Mouse (Mus musculus) left cerebral cortex, adult 2 months (tissue): ENCODE data around the gene Krtap5-3. TPM values are rescaled to one million over a fixed set of nuclear protein-coding genes. Genes with fewer than 3 reads are reported as not detected.
"Not testable (repeated sequence)": the region's sequence is repeated elsewhere in the genome, so short reads cannot be mapped to it uniquely, and the experiment has no call there.

ENCODE experiments used
- DNase-seq, 2 experiments: peaks; one replicate each; pipeline ENCODE4 v3.0.0; 2021 to 2022; ENCODE audit warnings: low spot score in 2 of 2, mixed read lengths in 1 of 2; ENCODE audit errors: extremely low spot score in 1 of 2
- H3K27ac ChIP-seq: fragments of 200-600 bp; 2 replicates; pipeline ENCODE4 v1.8.1; 2022
- H3K4me3 ChIP-seq: fragments of 200-600 bp; 2 replicates; pipeline ENCODE4 v1.8.1; 2022
- CTCF ChIP-seq: fragments of 200-600 bp; IDR thresholded peaks from 2 replicates; pipeline ENCODE4 v1.8.1; 2022; ENCODE audit warnings: antibody characterized with exemption, mild to moderate bottlenecking, moderate library complexity
- intact Hi-C: fragments of 180-260 bp; cut with DNase I; formaldehyde crosslinking; loops from one replicate; pipeline ENCODE4 v1.15.1; 2025
- long read RNA-seq, 2 experiments: library from polyadenylated mRNA; stranded (forward); transcript quantifications; one replicate each; pipeline ENCODE4 v2.0.0; 2021; ENCODE audit warnings: borderline mapping rate in 2 of 2
- total RNA-seq, 2 experiments: library from RNA; stranded (reverse); gene quantifications; 2 replicates each; pipeline ENCODE4 v1.2.3; 2021

Gene Krtap5-3
- total RNA-seq, result not detected
- long read RNA-seq, experiment 1, result 0 reads
- long read RNA-seq, experiment 2, result 0 reads

DNA sequence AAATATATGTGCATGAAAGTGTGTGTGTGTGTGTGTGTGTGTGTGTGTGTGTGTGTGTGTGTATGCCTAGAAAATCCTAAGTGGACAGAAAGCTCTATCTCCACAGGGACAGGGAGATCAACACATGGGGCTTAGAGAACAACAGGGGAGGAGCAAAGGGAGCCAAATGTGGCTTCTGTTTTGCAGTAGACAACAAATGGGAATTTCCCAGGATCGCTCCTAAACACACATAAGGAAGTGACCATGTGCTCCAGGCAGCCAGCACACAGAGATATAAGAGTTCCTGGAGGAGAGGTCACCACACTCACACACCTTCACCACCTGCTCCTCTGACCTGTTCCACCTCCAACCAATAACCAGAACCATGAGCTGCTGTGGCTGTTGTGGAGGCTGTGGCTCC is at the start of gene Krtap5-3:
Gene Krtap5-3 (plus strand): TSS at position 301 of the 400 bp plus-strand sequence.
- no peak within 1 kb of the TSS for H3K27ac ChIP-seq
- DNase-seq, result no peak
- H3K4me3 ChIP-seq, result no peak within 1 kb of the TSS
- intact Hi-C loops, result no loop called here
- TF ChIP-seq CTCF, result no peak

DNA sequence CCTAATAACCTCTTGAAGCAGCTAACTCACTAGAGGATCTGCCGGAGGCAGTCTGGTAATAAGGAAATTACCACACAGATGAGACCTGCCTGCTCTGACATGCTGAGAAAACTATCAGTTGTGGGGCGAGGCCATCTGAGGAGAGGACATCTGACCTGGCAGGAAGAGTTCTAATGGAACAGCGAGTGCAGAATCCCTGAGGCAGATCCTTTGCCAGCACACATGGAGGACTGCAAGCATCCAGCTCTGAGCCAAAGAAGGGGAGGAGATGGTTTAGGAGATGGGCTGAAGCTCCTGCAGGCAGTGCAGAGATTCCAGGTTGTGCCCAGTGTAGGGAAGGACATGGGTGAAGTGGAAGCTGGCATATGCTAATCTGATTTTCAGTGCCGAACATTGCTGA is 49.0 kb upstream of the Krtap5-3 start:
- intact Hi-C loops, result no loop called here
- no peak for DNase-seq
- TF ChIP-seq CTCF, result no peak
- no peak overlapping the region for H3K4me3 ChIP-seq
- H3K27ac ChIP-seq, result no peak overlapping the region

DNA sequence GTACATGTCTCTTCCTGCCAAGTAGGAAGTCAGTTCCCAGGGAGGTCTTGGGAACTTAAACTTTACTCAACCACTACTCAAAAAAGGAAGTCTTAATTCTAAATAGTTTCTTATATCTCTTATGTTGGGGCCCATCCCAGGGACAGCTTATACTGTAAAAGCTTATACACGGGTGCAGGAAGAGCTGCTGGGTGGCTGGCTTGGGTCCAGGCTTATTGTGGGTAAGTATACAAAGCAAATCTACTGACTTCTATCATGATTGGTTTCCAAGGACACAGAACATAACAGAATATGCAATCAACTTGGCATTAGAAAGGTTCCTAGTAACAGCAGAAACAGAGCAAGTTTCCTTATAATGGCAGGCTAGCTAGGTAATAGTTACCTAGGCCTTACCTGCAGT is 45.9 kb upstream of the Krtap5-3 start:
- intact Hi-C loops, result no loop called here
- DNase-seq, result no peak
- H3K27ac ChIP-seq, result no peak overlapping the region
- TF ChIP-seq CTCF, result no peak
- H3K4me3 ChIP-seq, result no peak overlapping the region

DNA sequence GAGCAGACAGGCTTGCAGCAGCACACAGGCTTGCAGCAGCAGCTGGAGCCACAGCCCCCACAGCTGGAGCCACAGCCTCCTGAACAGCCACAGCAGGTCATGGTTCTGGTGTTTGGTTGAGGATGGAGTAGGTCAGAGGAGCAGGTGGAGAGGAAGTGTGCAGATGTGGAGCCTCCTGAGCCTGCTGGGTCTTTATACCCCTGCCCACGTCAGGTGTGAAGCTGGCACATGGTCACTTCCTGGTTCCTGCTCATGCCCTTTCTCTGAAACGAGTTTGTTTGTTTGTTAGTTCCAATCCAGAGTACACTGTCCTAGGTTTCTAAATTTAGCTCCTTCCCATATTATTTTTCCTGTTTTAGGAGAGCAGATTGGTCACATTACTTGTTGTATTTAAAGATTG is 44.2 kb upstream of the Krtap5-3 start, which contains the start of gene Gm29735:
Gene Gm29735 (minus strand): TSS at position 101 of the 400 bp plus-strand sequence.
- H3K4me3 ChIP-seq, intact Hi-C loops, DNase-seq, H3K27ac ChIP-seq: not testable (repeated sequence)

DNA sequence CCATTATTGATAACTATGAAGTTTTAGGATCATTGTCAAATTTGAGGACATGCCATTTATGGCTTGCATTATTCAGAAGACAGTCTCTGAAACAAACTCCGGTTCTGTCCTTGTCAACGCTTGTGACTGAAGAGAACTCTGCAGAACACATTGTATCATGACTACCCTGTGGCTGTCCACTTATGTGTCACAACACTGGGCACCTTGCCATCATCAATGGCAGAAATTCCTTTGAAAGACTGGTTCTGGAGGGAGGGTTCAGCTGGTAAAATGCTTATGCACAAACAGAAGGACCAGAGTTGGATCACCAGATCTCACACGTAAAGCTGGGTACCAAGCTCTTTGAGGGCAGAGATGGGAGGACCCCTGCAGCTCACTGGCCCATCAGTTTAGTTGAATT is 41.8 kb upstream of the Krtap5-3 start:
- DNase-seq, result no peak
- no peak for TF ChIP-seq CTCF

DNA sequence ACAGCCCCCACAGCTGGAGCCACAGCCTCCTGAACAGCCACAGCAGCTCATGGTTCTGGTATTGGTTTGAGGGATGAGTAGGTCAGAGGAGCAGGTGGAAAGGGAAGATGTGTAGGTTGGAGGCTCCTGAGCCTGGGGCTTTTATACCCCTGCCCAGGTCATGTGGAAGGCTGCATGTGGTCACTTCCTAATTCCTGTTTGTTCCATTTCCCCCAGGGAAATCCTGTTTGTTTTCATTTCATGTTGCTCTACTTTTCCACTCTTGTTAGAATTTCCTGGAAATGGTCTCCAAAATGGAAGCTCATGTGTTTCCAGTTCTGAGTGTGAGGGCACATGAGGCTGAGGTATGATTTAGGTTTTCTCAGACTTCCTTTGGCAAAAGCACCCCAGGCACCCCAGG is 35.5 kb upstream of the Krtap5-3 start, which contains the start of gene Gm4553:
Gene Gm4553 (minus strand): TSS at position 101 of the 400 bp plus-strand sequence.
- H3K27ac ChIP-seq, DNase-seq, intact Hi-C loops, H3K4me3 ChIP-seq: not testable (repeated sequence)

More for the DNA sequence above, 41.8 kb upstream of the Krtap5-3 start:
- intact Hi-C loops, result no loop called here
- no peak overlapping the region for H3K4me3 ChIP-seq
- H3K27ac ChIP-seq, result no peak overlapping the region

DNA sequence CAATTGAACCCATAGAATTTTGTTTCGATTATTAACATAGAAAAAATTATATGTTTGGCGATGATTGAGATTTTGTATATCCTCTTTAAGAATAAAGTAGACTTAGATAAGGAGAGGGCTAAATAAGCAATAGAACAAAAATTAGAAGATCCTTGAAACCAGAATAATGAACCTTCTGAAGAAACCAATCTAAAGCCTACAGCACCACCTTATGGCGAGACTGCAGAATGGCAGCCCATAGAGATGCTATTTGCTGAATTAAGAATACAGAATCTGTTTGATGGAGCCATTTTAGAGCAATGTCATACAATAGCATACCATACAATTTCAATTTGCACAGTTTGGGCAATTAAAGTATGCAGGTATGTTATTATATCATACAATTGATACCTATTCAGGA is 31.3 kb upstream of the Krtap5-3 start:
- intact Hi-C loops, result loop anchor here (5.0 kb wide), 1 partner anchor 153 kb away; no protein-coding TSS in a partner anchor
- no peak overlapping the region for H3K4me3 ChIP-seq
- TF ChIP-seq CTCF, result peak; percentile 62
- no peak for DNase-seq
- no peak overlapping the region for H3K27ac ChIP-seq

DNA sequence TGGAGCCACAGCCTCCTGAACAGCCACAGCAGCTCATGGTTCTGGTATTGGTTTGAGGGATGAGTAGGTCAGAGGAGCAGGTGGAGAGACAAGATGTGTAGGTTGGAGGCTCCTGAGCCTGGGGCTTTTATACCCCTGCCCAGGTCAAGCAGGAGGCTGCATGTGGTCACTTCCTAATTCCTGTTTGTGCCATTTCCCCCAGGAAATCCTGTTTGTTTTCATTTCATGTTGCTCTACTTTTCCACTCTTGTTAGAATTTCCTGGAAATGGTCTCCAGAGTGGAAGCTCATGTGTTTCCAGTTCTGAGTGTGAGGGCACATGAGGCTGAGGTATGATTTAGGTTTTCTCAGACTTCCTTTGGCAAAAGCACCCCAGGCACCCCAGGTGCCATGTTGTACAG is 25.3 kb upstream of the Krtap5-3 start, which contains the start of gene Krtap5-2:
Gene Krtap5-2 (minus strand): TSS at position 101 of the 400 bp plus-strand sequence.
- intact Hi-C loops, H3K4me3 ChIP-seq: not testable (repeated sequence)

DNA sequence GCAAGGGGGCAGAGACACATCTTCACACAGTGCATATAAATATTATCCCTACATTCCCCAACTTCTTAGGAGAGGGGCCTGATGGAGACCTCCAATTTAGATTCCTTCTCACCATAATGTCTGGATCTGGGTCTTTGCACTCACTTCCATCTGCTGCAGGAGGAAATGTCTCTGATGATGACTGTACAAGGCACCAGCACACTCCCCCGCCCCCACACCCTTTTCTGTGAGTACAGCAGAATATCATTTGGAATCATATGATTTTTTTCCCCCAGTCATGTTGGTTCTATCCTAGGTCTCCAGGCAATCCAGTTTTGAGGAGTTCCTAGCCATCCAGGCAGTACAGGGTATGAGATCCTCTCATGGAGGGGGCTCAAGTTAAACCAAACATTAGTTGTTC is 22.5 kb upstream of the Krtap5-3 start:
- TF ChIP-seq CTCF, result no peak
- DNase-seq, result no peak
- intact Hi-C loops, result no loop called here
- Histone ChIP-seq H3K4me3 (no peak overlapping the region), H3K27ac (no peak overlapping the region)

More for the DNA sequence above, 25.3 kb upstream of the Krtap5-3 start, which contains the start of gene Krtap5-2:
- H3K27ac ChIP-seq, DNase-seq: not testable (repeated sequence)

DNA sequence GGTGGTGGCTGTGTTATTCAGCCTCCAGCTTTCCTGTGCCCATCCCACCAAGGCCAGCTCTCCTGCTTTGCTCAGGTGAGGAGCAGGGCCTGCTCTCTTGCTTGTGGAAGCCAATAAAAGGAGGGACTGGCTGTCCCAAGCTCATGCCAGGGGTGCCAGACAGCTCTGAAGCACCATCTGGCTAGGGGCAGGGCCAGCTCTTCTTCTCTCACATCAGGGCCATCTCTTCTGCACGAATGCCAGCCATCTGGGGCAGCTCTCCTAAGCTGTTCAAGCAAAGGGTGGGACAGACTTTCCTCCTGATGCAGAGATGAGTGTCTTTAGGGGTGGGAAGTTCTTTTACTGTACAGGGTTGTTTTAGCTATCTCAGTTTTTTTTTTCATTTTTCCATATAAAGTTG is 20.1 kb upstream of the Krtap5-3 start:
- Histone ChIP-seq H3K27ac (no peak overlapping the region), H3K4me3 (no peak overlapping the region)
- intact Hi-C loops, result no loop called here
- TF ChIP-seq CTCF, result no peak
- DNase-seq, result no peak

DNA sequence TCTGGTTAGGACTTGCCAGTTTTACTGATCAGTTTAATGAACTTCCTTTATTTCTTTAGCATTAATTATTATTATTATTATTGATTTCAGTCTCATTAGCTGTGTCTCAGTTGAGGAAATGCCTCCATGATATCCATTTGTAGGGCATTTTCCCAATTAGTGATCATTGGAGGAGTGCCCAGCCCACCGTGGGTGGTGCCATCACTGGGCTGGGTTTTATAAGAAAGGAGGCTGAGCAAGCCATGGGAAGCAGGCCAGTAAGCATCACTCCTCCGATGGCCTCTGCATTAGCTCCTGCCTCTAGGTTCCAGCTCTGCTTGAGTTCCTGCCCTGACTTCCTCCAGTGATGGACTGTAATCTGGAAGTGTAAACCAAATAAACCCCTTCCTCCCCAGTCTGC is 13.0 kb upstream of the Krtap5-3 start:
- intact Hi-C loops, result no loop called here
- TF ChIP-seq CTCF, result no peak
- no peak for DNase-seq
- no peak overlapping the region for H3K4me3 ChIP-seq
- H3K27ac ChIP-seq, result no peak overlapping the region

DNA sequence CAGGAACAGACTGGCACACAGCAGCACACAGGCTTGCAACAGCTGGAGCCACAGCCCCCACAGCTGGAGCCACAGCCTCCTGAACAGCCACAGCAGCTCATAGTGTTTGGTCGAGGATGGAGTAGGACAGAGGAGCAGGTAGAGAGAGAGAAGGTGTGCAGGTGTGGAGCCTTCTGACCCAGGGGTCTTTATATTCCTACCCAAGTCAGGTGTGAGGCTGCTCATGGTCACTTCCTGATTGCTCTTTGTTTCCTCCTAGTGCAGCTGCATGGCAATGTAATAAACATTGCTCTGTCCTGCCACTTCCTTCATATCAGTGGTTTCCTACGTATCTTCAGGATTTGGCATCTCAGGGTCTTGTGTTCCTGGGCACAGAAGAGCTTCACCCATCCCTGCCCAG is 10.9 kb upstream of the Krtap5-3 start, which contains the start of gene Gm10153:
Gene Gm10153 (minus strand): TSS at position 101 of the 400 bp plus-strand sequence.
- no peak within 1 kb of the TSS for H3K27ac ChIP-seq
- no peak within 1 kb of the TSS for H3K4me3 ChIP-seq
- intact Hi-C loops, result no loop called here
- DNase-seq, result no peak
- TF ChIP-seq CTCF, result no peak

DNA sequence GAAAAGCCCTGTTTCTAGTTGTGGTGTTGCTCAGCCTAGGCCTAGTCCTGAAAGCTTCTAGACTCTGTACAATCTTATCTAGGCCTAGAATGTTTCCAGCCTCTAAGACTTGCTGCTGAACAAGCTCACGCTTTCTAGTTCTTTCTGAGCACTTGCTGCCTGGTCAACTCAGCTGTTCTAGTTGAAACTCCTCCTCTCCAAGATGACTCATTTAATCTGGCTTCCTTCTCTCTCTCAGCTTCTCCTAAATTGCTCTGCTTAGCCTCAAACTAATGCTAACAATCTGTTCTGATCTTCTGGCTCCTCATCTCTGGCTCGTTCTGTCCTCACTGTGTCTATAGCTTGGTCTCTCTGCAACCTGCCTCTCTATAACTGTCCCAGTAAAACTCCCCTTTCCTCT is 2.4 kb upstream of the Krtap5-3 start:
- Histone ChIP-seq H3K27ac (no peak overlapping the region), H3K4me3 (no peak overlapping the region)
- intact Hi-C loops, result no loop called here
- TF ChIP-seq CTCF, result no peak
- no peak for DNase-seq
